Mouse (Mus musculus) cerebellum, postnatal 14 days (tissue): ENCODE results near the gene Mepce.
A peak's percentile ranks its signal among the peaks of the same experiment; 100 is the strongest.

ENCODE experiments used
- DNase-seq, 2 experiments: peaks; one replicate each; pipeline ENCODE4 v3.0.0; 2021; ENCODE audit warnings: mixed read lengths in 2 of 2

Mepce gene

DNA sequence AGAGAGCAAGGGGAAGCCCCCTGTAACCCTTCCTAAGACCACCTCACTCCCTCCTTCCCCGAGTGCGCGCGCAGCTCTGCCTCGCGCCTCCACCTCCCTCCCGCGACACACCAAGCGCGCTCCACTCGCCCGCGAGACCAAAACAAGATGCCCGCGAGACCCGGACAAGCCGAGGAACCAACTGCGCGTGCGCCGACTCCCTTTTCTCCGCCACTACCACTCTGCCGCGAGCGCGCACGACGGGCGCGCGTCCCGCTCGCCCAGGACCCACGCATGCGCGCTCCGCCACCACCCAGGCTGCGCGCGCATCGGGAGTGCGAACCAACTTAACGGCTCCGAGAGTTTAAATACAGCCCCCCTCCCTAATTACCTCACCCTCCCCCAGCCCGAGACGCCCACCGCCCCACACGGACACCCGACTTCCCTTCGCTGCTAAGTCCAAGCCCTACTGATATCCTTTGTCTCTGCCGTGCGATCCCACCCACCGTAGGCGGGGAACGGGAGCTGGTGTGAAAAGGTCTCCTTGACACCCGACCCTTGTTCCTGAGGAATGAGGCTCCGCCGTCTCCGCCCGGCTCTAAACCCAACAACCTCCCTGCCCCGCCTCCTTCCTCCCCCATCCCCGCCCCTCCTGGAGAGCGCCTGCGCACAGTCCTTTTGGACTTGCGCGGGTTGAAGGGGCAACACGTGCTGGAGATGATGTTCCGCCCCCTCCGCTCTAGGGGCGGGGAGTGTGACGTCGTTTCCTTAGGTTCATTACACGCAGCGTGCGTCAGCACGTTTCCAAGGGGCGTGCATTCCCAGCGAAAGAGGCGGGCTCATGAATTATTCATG lies 1.1 kb downstream of the Mepce start:
- DNase-seq = peak; percentile 100

DNA sequence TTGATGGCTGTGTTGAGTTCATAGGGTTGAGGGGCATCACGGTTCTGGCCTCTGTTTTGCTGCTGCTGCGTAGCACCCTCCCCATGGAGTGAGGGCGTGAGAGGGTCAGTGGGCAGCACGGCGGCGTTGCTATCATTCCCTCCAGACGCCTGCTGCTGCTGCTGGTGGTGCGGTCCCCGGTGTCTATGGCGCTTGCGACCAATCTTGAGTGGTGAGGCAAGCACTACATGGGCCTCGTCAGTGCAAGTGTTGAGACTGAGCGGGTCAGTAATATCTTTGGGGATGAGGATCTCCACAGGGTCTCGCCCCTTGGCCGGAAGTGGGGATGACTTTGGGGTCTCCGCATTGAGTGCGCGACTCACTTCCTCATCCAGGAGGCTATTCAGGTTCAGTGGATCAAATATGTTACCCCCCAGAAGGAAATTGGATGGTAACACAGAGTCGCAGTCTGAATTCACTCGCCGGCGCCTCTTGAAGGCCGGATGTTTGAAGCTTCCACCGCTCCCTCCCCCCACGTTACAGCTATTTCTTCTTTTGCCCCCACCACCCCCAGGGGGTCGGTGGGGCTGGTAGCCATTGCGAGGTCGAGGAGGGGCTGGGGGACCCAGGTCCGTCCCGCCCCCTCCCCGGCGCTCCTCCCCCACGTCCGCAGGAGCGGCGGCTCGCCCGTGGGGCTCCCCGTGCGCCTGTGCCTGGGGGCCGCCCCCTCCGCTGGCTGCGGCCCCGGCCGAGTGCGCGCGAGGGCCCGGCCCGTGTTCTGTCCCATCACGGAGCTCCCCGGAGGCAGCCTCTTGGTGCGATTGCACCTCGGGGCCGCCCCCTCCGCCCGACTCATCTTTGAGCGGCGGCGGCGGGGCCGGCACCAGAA lies 2.1 kb downstream of the Mepce start:
- peak in 1 of 2 experiments; percentile 52 for DNase-seq

DNA sequence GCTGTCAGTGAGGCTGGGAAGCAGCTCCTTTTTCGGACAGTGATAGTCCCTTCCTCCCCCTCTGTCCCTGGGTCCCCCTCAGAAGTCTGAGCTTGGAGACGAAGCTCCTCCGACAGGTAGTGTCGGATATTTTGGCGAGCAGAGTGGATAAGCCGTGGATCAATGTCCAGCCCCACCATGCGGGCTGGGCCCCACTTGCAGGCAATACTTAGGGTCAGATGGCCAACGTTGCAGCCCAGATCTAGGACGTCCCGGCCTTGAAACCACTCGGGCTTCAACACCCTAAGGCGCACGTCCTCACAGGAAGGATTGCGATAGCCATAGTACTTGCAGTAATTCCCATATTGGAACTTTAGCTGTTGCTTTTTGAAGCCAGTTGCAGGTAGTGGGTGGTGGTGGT lies 2.9 kb downstream of the Mepce start:
- DNase-seq = no peak

DNA sequence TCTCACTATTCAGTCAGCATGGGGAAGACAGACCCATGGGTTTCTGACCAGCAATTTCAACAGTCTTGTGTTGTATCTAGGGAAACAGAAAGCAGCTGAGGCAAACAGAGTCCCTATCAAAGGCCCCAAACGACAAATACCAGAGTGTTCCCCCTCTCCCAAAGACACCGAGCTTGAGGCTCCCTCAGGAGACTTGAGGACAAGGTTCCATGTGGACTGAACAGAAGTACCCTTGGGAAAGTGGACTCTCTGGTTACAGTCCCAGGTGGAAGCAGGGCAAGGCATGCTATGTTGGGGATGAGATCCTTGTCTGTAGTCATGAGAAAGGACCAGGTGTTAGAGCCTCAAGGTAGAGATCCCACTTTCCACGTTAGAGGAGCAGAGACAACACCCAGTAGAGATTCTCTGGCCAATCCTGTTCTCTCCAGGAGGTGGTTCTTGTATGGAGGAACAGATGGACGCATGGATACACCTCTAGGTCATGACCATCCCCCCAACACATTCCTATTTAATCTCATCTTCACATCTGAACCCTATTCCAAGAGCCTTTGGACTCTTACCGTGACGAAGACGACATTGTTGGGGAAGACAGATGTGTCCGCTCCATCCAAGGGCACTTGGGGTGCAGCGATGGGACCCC lies 3.4 kb downstream of the Mepce start:
- no peak for DNase-seq

DNA sequence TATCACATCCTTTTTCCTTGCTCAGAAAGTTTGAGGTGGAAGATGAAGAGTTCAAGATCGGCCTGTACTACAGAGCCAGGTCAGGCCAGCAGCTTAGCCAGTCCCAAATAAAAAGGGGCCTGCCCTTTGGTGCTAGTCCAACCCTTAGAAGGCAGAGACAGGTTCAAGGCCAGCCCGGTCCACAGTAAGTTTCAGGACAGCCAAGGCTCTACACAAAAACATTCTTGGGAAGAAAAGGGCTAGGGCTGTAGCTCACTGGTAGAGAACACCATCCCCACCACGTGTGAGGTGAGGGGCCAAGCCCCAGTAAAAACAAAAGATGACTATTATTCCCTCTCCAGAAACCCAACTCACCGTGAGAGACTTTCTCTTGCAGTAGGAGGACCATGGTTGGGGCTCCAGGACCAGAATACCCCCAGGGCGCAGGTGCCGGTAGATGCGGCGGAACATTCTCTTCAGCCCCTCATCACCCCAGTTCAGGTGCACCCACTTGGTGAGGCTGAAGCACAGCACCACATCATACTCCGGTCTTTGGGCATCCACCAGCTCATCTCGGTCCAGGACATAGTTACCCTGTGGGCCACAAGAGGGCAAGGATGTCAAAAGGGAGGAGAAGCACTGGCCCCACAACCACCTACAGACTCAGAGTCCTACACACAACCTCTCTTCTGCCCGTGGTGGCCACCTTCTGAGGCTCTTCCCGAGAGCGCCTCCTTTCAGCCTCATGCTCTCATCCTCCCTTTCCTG lies 4.5 kb downstream of the Mepce start:
- DNase-seq = no peak

DNA sequence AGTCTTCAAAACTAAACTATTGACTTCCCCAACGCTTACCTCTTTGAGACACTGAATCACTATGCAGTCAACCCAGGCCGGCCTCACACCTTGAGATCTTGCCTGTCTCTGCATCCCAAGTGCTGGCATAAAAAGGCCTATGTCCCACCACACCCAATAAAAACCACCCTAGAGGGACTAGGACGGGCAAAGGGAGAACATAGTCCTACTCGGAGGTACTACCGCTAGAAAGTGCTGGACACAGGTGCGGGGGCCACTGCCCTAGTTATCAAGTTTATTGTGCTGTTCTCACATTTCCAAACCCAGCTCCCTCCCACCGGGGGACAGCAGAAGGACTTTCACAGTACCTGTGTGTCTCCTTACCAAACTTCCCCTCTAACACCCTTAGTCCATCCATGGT lies 5.8 kb downstream of the Mepce start:
- DNase-seq = no peak

DNA sequence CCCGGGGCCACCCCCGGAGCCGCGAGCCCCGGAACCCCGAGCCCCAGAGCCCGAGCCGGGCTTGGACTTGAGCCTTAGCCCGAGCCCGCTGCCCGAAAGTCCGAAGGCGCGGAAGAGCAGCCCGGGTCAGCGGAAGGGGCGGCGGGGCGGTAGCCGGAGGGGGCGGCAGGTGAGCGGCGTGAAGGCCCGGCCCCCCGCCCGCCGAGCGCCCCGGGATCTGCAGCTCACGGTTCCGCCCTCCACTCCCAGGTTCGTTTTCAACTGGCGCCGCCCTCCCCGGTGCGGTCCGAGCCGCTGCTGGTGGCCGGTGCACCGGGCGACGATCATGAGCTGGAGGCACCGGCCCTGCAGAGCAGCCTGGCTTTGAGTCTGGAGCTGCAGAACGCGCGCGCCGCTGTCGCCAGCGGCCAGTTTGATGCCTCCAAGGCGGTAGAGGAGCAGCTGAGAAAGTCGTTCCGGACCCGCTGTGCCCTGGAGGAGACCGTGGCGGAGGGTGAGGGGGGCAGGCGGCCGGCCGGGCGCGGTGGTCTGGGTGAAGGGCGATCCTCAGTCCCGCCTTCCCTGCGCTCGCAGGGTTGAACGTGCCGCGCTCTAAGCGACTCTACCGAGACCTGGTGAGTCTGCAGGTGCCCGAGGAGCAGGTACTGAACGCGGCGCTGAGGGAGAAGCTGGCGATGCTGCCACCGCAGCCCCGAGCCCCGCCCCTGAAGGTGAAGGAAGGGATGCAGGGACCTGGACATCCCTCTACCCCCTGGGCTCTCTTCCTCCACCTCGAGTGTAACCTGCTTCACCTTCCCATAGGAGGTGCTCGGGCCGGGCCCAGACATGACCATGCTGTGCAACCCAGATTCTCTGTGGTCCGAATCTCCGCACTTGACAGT lies 8.2 kb downstream of the Mepce start:
- peak; percentile 50 to 61 for DNase-seq

DNA sequence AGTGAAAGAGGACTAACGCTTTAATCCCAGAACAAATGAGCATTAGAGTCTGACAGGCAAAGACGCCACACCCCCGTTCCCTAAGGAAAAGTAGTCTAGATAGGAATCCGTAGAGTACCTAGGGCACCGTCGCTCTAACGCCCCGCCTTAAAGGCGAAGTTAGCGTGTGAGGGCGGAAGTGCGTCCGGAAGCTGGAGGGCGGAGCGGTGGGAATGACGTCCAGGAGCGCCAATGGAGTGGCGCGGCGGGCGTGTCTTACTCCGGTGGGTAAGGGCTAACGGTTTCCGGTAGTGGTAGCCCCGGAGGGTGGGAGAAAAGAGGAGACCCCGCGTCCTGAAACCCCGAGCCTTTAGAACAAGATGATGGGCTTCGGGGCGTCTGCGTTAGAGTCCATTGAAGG lies 8.8 kb downstream of the Mepce start, which contains the start of gene Ppp1r35:
Gene Ppp1r35, plus strand, starts transcription at position 215 of the 400 bp plus-strand sequence.
- DNase-seq = peak; percentile 98

DNA sequence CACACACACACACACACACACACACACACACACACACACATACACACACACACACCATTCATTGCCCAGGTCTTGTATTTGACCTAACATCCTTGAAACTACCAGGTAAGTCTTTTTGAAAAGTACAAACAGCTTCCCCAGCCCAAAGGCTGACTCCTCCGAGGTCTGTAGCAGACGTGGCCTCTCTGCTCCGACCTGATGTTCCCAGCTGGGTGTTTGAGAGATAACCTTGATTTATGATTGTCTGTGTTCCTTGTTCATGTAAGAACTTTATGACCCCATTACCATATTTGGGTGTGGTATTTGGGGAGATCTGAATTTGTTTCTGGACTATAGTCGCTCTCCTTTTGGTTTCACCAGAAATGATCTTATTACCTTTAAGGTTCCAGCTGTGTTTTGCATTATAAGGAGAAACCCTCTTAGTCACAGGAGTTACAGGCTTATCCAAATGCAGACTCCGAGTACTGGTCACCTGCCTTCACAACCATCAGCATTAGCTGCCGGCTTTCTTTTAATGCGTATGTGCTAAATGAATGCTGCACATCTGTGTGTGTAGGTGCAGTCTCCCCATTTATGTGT lies 10.1 kb downstream of the Mepce start:
- DNase-seq = no peak

DNA sequence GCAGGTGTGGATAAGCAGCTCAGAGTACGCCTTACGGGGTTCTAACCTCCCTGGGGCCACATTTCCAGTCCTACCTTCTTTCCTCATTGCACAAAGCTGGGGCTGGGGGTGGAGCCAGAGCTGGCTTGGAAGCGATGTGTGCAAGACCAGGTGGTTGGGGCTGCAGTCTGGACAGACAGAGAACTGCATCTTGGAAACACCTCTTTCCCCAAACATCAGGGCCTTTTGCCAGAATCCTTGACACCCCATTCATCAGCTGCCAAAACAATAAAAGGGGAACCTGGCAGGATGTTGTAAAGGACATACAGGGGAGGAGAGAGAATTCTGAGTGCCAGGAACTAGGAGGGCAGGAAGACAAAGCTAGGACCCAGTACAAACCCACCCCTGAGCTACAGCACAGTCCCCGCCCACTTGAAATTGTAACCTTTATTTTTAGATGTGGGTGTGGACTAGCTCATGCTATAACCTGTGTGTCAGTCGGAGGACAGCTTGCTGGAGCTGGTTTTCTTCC lies 11.0 kb downstream of the Mepce start:
- peak in 1 of 2 experiments; percentile 39 for DNase-seq

DNA sequence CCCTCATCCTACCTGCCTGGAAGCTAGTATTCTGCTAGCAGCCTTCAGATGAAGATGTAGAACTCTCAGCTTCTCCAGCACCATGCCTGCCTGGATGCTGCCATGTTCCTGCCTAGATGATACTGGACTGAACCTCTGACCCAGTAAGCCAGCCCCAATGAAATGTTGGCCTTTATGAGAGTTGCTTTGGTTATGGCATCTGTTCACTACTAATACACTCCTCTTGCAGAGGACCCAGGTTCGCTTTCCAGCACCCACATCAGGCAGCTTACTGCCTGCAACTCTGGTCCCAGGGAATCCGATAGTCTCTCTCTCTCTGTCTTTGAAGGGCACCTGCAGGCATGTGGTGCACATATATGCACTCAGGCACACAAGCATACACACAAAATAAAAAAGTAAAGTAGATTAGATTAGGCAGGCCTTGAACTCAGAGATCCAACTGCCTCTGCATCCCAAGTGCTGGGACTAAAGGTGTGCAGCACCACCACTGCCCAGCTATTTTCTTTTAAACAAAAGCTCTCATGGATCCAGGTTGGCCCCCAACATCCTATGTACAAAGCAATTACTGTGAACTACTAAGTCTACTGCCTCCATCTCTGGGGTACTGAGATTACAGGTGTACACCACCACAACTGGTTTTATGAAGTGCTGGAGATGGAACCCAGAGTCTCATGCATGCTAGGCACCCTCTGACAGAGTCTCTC lies 11.7 kb downstream of the Mepce start:
- peak in 1 of 2 experiments; percentile 0 for DNase-seq

DNA sequence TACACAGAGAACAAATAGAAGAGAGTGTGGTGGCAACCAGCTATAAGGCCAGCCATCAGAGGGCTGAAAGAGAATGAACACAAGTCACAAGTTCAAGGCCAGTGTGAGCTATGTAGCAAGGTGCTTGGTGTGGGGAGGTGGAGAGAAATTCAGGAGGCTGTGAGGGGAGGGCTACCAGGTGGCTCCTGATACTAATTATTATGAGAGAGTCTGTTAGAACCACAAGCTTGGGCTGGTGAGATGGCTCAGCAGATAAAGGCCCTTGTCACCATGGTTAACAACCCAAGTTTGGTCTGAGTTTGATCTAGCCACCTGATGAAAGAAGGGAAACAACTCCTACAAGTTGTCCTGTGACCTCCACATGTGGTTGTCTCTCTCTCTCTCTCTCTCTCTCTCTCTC lies 14.7 kb downstream of the Mepce start:
- DNase-seq = no peak

DNA sequence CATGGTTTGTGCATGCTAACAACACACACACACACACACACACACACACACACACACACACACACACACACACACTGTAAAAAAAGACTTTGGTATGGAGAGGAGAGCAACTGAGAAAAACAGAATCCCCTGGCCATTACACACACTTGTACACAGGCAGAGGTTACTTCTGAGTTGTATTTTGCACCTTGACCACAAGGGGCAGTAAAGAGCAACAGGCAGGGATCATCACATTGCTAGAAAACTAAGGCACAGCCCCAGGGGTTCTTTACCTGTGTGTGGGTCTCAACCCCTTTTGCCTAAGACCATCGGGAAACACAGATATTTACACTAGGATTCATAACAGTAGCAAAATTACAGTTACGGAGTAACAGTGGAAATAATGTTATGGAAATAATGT lies 16.7 kb downstream of the Mepce start:
- peak; percentile 54 to 59 for DNase-seq

DNA sequence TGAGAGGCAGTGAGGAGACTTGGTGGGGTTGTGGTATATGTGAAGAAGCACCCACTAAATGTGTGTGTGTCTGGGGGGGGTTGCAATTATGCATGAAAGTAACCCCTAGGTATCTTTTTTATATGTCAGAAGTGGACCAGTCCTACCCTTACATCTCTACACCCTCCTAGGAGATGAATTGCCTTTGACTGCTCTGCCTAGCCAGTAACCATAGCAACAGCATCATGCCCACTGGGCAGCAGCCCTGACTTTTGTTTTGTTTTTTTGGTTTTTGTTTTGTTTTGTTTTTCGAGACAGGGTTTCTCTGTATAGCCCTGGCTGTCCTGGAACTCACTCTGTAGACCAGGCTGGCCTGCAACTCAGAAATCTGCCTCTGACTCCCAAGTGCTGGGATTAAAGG lies 19.0 kb downstream of the Mepce start:
- DNase-seq = no peak

DNA sequence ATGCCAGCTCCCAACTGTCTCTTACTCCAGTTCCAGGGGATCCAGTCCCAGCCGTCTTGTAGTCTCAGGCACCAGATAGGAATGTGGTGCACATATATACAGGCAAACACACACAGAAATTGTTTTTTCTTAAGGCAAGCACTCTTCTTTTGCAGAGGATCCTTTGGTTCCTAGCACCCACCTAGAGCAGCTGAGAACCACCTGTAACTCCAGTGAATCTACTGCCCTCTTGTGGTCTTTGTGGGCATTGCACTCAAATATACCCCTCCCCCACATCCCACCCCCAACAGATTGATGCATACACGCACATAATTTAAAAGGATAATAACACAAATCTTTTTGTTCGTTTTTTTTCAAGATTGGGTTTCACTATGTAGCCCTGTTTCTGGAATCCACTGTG lies 21.2 kb downstream of the Mepce start:
- DNase-seq = peak in 1 of 2 experiments; percentile 54

DNA sequence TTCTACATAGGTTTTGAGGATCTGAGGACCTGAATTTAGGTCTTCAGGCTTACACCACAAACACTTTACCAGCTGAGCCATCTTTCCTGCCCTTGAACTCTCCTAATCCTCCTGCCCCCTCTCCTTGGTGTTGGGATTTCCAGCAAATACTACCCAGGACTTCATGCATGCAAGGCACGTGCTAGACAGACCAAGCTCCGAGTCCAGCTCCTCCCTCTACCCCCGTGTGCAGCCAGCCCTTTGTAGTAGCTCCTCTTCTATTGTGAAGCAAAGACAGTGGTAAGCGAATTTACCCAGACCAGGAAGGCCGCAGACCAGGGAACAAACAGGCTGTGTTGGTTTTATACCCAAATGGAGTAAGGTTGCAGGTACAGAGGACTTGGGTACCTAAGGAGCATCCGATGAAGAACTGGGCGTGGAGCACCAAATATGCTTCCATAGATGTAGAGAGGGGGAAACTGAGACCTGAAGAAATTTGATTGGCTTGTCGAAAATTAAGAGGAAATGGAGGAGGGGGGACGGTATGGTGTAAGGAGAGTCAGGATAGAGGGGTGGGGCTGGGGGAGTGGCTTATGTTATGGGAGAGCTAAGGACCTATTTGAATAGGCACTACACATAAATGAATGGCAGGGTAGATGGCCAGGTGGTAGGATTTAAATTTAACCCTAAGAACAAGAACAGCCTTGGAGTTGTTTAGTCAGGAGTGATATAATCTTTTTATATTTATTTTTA lies 22.7 kb downstream of the Mepce start:
- no peak for DNase-seq

DNA sequence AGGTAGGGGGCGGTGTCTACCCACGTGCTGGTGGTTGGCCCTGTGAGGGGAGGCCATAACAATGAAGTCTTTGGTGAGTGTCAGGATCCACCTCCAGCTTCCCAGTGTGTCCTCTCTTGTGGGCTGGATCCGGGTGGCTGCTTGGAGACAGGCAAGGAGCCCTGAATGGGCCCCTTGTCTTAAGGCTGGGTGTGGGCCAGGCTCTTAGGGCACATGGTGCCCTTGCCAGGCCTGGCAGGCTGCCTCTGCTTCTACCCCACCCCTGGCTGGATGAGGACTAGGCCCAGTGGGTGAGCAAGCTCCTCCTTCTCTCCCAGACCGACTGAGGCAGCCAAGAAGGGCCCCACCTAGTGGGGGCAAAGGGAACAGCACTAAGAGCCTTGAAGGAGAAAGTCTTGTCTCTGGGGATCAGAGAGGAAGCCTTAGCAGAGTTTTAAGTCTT lies 27.5 kb downstream of the Mepce start:
- peak; percentile 92 to 95 for DNase-seq

DNA sequence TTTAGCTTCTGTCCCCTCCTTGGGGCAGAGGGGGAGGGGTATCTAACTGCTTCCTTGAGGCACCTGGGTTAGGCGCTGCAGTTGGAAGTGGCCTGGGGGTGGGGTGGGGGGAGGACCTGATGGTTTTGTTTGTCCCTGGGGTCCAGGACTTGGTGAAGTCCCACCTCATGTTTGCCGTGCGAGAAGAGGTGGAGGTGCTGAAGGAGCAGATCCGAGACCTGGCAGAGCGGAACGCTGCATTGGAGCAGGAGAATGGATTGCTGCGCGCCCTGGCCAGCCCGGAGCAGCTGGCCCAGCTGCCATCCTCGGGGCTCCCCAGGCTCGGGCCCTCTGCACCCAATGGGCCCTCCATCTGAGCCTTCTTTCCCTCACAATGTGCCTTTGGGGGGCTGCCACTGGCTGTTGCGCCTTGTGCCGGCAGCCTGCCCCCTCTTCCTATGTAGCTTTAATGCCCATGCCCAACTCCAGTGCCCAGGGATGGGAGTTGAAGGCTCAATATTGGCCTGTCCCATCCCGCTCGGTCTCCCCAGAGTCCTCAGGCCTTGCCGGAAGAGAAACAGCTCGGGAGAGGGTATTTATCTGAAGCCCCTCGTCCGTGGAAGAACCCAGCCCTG lies 28.4 kb downstream of the Mepce start:
- no peak for DNase-seq

DNA sequence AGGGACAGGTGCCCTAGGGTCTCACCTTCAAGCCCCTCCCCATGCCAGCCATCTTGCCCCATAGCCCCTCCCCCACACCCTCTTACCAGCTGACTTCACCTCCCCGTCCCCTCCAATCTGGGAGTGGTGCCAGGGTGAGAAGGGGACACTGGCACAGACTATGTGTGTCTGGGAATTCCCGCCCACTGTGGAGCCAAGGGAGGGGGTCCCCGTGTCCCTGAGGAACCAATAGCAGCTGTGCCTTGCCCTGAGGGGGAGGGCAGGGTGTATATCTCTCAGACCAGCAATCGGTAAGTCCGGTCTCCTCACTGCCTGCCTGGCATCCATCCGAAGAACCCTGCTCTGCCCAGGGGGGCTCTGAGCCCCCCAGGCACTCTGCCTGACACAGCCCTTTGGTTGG lies 29.6 kb downstream of the Mepce start:
- peak; percentile 62 to 78 for DNase-seq
